Mouse (Mus musculus): ENCODE data around the gene Isg20. TPM values are rescaled to one million over a fixed set of nuclear protein-coding genes. Genes with fewer than 3 reads are reported as not detected.
A peak's percentile ranks its signal among the peaks of the same experiment; 100 is the strongest.

The Isg20 gene
- polyA plus RNA-seq (2012; rRNA removed) = 2.0 and 2.5 TPM in 2 replicates
- polyA plus RNA-seq (2014; fragmentation: Nextera tagmentation; extraction: Ambion mirVana) = 1.5 and 1.6 TPM in 2 replicates

DNA sequence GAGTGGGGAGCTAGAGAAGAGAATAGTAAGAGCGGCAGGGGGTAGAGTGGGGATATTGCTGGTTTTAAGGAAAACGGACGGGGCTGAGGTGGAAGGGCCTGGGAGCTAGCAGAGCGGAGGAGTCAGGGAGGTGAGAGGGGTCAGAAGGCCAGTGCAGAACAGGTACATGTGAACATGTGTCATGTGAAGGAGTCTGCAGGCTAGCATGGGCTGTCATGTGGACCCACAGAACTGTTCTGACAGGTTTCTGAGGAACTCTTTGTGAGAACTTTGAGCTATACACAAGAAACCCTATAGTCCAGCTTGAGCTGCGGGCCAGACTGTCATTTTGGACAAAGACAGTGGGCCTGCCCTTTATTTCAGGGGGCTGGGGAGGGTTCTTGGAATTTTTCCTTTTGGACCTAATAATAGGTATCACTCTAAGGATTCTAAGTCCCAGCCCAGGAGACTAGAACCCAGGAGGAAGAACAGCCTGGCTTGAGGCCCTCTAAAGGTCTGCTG is at the start of gene Isg20:
TSS of gene Isg20 (plus strand) at position 451 of the 501 bp plus-strand sequence.
- Histone ChIP-seq H3K4me2 (replicated peaks; ENCODE audit: low read depth, low read length, severe bottlenecking) (peak within 1 kb of the TSS; percentile 32), H3K27ac (replicated peaks; ENCODE audit: low read depth, low read length) (no peak within 1 kb of the TSS), H3K27me3 (ENCODE audit: control insufficient read depth, insufficient read depth, low read length) (no peaks in the 10 kb centered on the region), H3K4me3 (replicated peaks; ENCODE audit: low read length) (no peak within 1 kb of the TSS), H3K9ac (ENCODE audit: low read depth, low read length, severe bottlenecking) (no peak within 1 kb of the TSS), H3K36me3 (ENCODE audit: control insufficient read depth, insufficient read depth, low read length) (peaks cover 8% of the 10 kb centered on the region; the same call in 1 of the 2 replicates), H3K9me3 (ENCODE audit: control insufficient read depth, low read length) (no peaks in the 10 kb centered on the region), H3K4me1 (ENCODE audit: control insufficient read depth, insufficient read depth, low read length) (peaks cover 8% of the 10 kb centered on the region; the same call in 1 of the 2 replicates)
- ATAC-seq (ENCODE audit: low FRiP score, low read depth) (no peak), DNase-seq (ENCODE audit: low spot score) (no peak)
- WGBS = 65% methylated on average over 5 of the region's 5 CpGs
- no peak for TF ChIP-seq POLR2A (IDR thresholded peaks at IDR 0.05; ENCODE audit: borderline replicate concordance, extremely low read depth, insufficient read depth, insufficient read length)

GRCm38 (mm10) chr7:78863796-78864445 is 49.3 kb upstream of the Isg20 start:
- ATAC-seq (ENCODE audit: low FRiP score, low read depth) (no peak), DNase-seq (ENCODE audit: low spot score) (no peak)
- no peaks in the 10 kb centered on the region for H3K9me3 ChIP-seq (ENCODE audit: control insufficient read depth, low read length)
- H3K4me1 ChIP-seq (ENCODE audit: control insufficient read depth, insufficient read depth, low read length) = no peaks in the 10 kb centered on the region
- H3K27me3 ChIP-seq (ENCODE audit: control insufficient read depth, insufficient read depth, low read length) = no peaks in the 10 kb centered on the region
- no peak for TF ChIP-seq POLR2A (IDR thresholded peaks at IDR 0.05; ENCODE audit: borderline replicate concordance, extremely low read depth, insufficient read depth, insufficient read length)
- H3K4me2 ChIP-seq (replicated peaks; ENCODE audit: low read depth, low read length, severe bottlenecking) = no peak overlapping the region
- H3K9ac ChIP-seq (ENCODE audit: low read depth, low read length, severe bottlenecking) = no peak overlapping the region
- no peaks in the 10 kb centered on the region for H3K36me3 ChIP-seq (ENCODE audit: control insufficient read depth, insufficient read depth, low read length)
- no peak overlapping the region for H3K27ac ChIP-seq (replicated peaks; ENCODE audit: low read depth, low read length)
- H3K4me3 ChIP-seq (replicated peaks; ENCODE audit: low read length) = no peak overlapping the region
- 71% methylated on average over 7 of the region's 7 CpGs for WGBS

GRCm38 (mm10) chr7:78864446-78864802 is 48.8 kb upstream of the Isg20 start:
- H3K4me3 ChIP-seq (replicated peaks; ENCODE audit: low read length) = no peak overlapping the region
- no peak overlapping the region for H3K9ac ChIP-seq (ENCODE audit: low read depth, low read length, severe bottlenecking)
- ATAC-seq (ENCODE audit: low FRiP score, low read depth) (no peak), DNase-seq (ENCODE audit: low spot score) (no peak)
- H3K9me3 ChIP-seq (ENCODE audit: control insufficient read depth, low read length) = no peaks in the 10 kb centered on the region
- no peak overlapping the region for H3K27ac ChIP-seq (replicated peaks; ENCODE audit: low read depth, low read length)
- WGBS = 58% methylated on average over 4 of the region's 4 CpGs
- no peaks in the 10 kb centered on the region for H3K36me3 ChIP-seq (ENCODE audit: control insufficient read depth, insufficient read depth, low read length)
- no peak for TF ChIP-seq POLR2A (IDR thresholded peaks at IDR 0.05; ENCODE audit: borderline replicate concordance, extremely low read depth, insufficient read depth, insufficient read length)
- no peaks in the 10 kb centered on the region for H3K4me1 ChIP-seq (ENCODE audit: control insufficient read depth, insufficient read depth, low read length)
- no peak overlapping the region for H3K4me2 ChIP-seq (replicated peaks; ENCODE audit: low read depth, low read length, severe bottlenecking)
- H3K27me3 ChIP-seq (ENCODE audit: control insufficient read depth, insufficient read depth, low read length) = no peaks in the 10 kb centered on the region

GRCm38 (mm10) chr7:78865212-78865949 is 47.8 kb upstream of the Isg20 start:
- Histone ChIP-seq H3K4me3 (replicated peaks; ENCODE audit: low read length) (no peak overlapping the region), H3K36me3 (ENCODE audit: control insufficient read depth, insufficient read depth, low read length) (no peaks in the 10 kb centered on the region), H3K4me1 (ENCODE audit: control insufficient read depth, insufficient read depth, low read length) (no peaks in the 10 kb centered on the region), H3K9me3 (ENCODE audit: control insufficient read depth, low read length) (no peaks in the 10 kb centered on the region), H3K9ac (ENCODE audit: low read depth, low read length, severe bottlenecking) (no peak overlapping the region), H3K27ac (replicated peaks; ENCODE audit: low read depth, low read length) (no peak overlapping the region), H3K4me2 (replicated peaks; ENCODE audit: low read depth, low read length, severe bottlenecking) (no peak overlapping the region), H3K27me3 (ENCODE audit: control insufficient read depth, insufficient read depth, low read length) (no peaks in the 10 kb centered on the region)
- no peak for TF ChIP-seq POLR2A (IDR thresholded peaks at IDR 0.05; ENCODE audit: borderline replicate concordance, extremely low read depth, insufficient read depth, insufficient read length)
- WGBS = 59% methylated on average over 12 of the region's 12 CpGs
- ATAC-seq (ENCODE audit: low FRiP score, low read depth) = no peak
- no peak for DNase-seq (ENCODE audit: low spot score)

DNA sequence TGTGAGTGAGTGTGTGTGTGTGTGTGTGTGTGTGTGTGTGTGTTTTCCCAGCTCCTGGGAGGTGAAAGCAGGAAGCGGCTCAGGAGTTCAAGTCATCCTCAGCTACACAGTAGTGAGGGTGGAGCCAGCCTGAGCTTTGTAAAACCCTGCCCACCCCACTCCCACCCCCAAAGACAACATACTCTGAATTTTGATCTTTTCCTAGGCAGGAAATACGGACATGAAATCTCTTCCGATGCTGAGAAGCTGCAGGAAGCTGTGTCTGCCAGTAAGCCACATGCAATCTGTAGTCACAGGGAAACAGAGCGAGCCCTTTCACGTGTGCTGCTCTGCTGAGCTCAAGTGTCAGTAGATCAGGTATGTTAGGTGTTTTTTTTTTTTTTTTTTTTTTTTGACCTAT is 44.5 kb upstream of the Isg20 start:
- no peaks in the 10 kb centered on the region for H3K9me3 ChIP-seq (ENCODE audit: control insufficient read depth, low read length)
- 64% methylated on average over 5 of the region's 5 CpGs for WGBS
- H3K4me2 ChIP-seq (replicated peaks; ENCODE audit: low read depth, low read length, severe bottlenecking) = no peak overlapping the region
- H3K27ac ChIP-seq (replicated peaks; ENCODE audit: low read depth, low read length) = no peak overlapping the region
- no peaks in the 10 kb centered on the region for H3K4me1 ChIP-seq (ENCODE audit: control insufficient read depth, insufficient read depth, low read length)
- no peaks in the 10 kb centered on the region for H3K27me3 ChIP-seq (ENCODE audit: control insufficient read depth, insufficient read depth, low read length)
- H3K36me3 ChIP-seq (ENCODE audit: control insufficient read depth, insufficient read depth, low read length) = no peaks in the 10 kb centered on the region
- TF ChIP-seq POLR2A (IDR thresholded peaks at IDR 0.05; ENCODE audit: borderline replicate concordance, extremely low read depth, insufficient read depth, insufficient read length) = no peak
- H3K4me3 ChIP-seq (replicated peaks; ENCODE audit: low read length) = no peak overlapping the region
- H3K9ac ChIP-seq (ENCODE audit: low read depth, low read length, severe bottlenecking) = no peak overlapping the region
- DNase-seq (ENCODE audit: low spot score) = no peak
- no peak for ATAC-seq (ENCODE audit: low FRiP score, low read depth)

All from limb, embryonic 14.5 days (tissue).